In genomic region chr5:142819385-142820275, GRCm38 (mm10) we compare ENCODE assay signal across 8 mouse cellular contexts. TPM values are rescaled to one million over a fixed set of nuclear protein-coding genes. Genes with fewer than 3 reads are reported as not detected.
A peak's percentile ranks its signal among the peaks of the same experiment; 100 is the strongest.
DNase-seq lines count a peak whose midpoint lies in the region; ATAC-seq lines count a peak whose summit lies in the region.

No protein-coding gene starts in this region.

- peak; percentile 89 for DNase-seq in Muller cell, postnatal 12 days (ENCODE audit: inconsistent ontology term)
- peak; percentile 86 for DNase-seq in cerebellum, adult 11-12 months
- peak; percentile 86 for DNase-seq in hindbrain, embryonic 11.5 days (ENCODE audit: low spot score)
- DNase-seq in layer of hippocampus, postnatal 10 days (ENCODE audit: low spot score in 2 of 2): peak; percentile 70 to 78
- DNase-seq in retina, postnatal 1 day: peak; percentile 96
- no peak for DNase-seq in thymus, postnatal 10 days (ENCODE audit: low spot score in 2 of 2)

- no peaks in the 10 kb centered on the region for H3K9me3 ChIP-seq in hindbrain, embryonic 11.5 days (ENCODE audit: control insufficient read depth, low read length)
- H3K9me3 ChIP-seq in lung, embryonic 15.5 days: no peaks in the 10 kb centered on the region

- H3K36me3 ChIP-seq in hindbrain, embryonic 11.5 days (ENCODE audit: control insufficient read depth, insufficient read depth, low read length): no peaks in the 10 kb centered on the region
- H3K36me3 ChIP-seq in lung, embryonic 15.5 days: no peaks in the 10 kb centered on the region

- H3K4me1 ChIP-seq in hindbrain, embryonic 11.5 days (replicated peaks; ENCODE audit: control insufficient read depth, insufficient read depth, low read length): peaks cover 12% of the 10 kb centered on the region
- H3K4me1 ChIP-seq in lung, embryonic 15.5 days: peaks cover 18% of the 10 kb centered on the region

- WGBS in hindbrain, embryonic 11.5 days: under 1% methylated on average over 36 of the region's 36 CpGs
- under 1% methylated on average over 36 of the region's 36 CpGs for WGBS in lung, embryonic 15.5 days

- peak overlapping the region; percentile 93 for H3K4me2 ChIP-seq in hindbrain, embryonic 11.5 days (replicated peaks; ENCODE audit: low read depth, low read length)
- peak overlapping the region; percentile 87 for H3K4me2 ChIP-seq in lung, embryonic 15.5 days

- peak overlapping the region; percentile 100 for H3K27ac ChIP-seq in hindbrain, embryonic 11.5 days (ENCODE audit: low read depth, low read length)
- peak overlapping the region; percentile 100 for H3K27ac ChIP-seq in lung, embryonic 15.5 days

- ATAC-seq in frontal cortex, adult (ENCODE audit: low TSS enrichment): peak; percentile 11; the same call in 1 of the 2 replicates
- peak; percentile 25 for ATAC-seq in hindbrain, embryonic 11.5 days (ENCODE audit: low FRiP score)
- ATAC-seq in lung, embryonic 15.5 days (ENCODE audit: borderline replicate concordance, extremely low read depth, low FRiP score, low TSS enrichment): no peak

- no peaks in the 10 kb centered on the region for H3K27me3 ChIP-seq in hindbrain, embryonic 11.5 days (ENCODE audit: control insufficient read depth, insufficient read depth, low read length)
- H3K27me3 ChIP-seq in lung, embryonic 15.5 days: no peaks in the 10 kb centered on the region

- peak overlapping the region; percentile 99 for H3K9ac ChIP-seq in hindbrain, embryonic 11.5 days (ENCODE audit: low read depth, low read length)
- H3K9ac ChIP-seq in lung, embryonic 15.5 days: peak overlapping the region; percentile 65

- H3K4me3 ChIP-seq in hindbrain, embryonic 11.5 days (ENCODE audit: low read depth, low read length): peak overlapping the region; percentile 99
- H3K4me3 ChIP-seq in lung, embryonic 15.5 days: peak overlapping the region; percentile 88

RNA-seq across cellular contexts. Expression of gene Tnrc18, which starts 2.2 kb away (rescaled TPM):
- 30.7 and 44.0 TPM in 2 replicates for polyA plus RNA-seq in hindbrain, embryonic 11.5 days (2014; fragmentation: Nextera tagmentation; extraction: Ambion mirVana)
- 100 to 1,000 TPM; 197 to 220 TPM for total RNA-seq in layer of hippocampus, postnatal 10 days (2021)
- polyA plus RNA-seq in lung, embryonic 15.5 days (2015; fragmentation: Nextera tagmentation; extraction: Ambion mirVana): 30.7 and 32.3 TPM in 2 replicates

Comparison
In these comparisons a context has a peak if more than half of its experiments do, and no peak if none do; other contexts are left out.
1. DNase-seq: peak in Muller cell, postnatal 12 days (single experiment), cerebellum, adult 11-12 months (single experiment), hindbrain, embryonic 11.5 days (single experiment), layer of hippocampus, postnatal 10 days (2 of 2) and retina, postnatal 1 day (single experiment); none in thymus, postnatal 10 days (0 of 2).